Mouse (Mus musculus): Measurements from ENCODE around the gene Usp20. TPM values are rescaled to one million over a fixed set of nuclear protein-coding genes. Genes with fewer than 3 reads are reported as not detected.
"Not testable (repeated sequence)": the region's sequence is repeated elsewhere in the genome, so short reads cannot be mapped to it uniquely, and the experiment has no call there.

Gene Usp20
- 11.5 and 12.9 TPM in 2 replicates for polyA plus RNA-seq (2014; fragmentation: Nextera tagmentation; extraction: Ambion mirVana)

DNA sequence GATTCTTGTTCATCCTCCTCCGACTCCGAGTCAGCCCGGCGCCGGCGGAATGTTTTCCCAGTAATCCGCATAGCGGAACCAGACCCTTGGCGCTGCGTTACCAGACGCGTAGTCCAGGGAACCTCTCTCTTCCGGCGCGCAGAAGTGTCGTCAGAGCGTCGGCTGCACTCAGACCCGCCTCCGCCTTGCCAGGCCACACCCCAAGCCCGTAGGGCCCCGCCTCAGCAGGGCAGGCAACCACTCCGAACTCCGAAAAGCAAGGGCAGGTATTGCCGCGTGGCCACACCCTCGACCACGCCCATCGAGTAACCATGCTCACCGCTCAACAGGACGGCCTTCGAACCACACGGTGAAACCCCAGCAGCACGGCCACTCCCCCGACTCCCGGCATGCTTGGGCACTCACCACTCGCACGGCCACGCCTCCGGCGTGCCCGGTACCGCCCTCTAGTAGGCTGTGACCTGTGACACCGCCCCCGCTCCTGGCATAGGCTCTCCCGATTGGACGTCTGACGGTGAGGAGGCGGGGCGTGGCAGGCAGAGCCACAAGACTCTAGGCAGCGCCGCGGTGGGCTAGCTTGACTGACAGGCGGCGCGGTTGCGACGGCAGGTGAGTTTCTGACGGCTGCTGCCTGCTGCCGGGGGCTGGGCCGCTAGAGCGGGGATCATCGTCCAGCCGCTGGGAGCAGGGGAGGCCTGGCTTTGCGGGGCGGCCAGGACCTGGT lies at the start of gene Usp20, which contains the start of gene BC005624:
Gene Usp20, plus strand, starts transcription at position 490 of the 724 bp plus-strand sequence.
Gene BC005624, minus strand, starts transcription at position 412 of the 724 bp plus-strand sequence.
- Histone ChIP-seq H3K4me3 (ENCODE audit: low read depth, low read length) (peak within 1 kb of the TSS; percentile 95), H3K4me2 (peak within 1 kb of the TSS; percentile 93), H3K36me3 (ENCODE audit: control insufficient read depth, insufficient read depth, low read length) (peaks cover 10% of the 10 kb centered on the region; the same call in 1 of the 2 replicates), H3K9me3 (ENCODE audit: control insufficient read depth, low read length) (no peaks in the 10 kb centered on the region), H3K4me1 (replicated peaks; ENCODE audit: control insufficient read depth, insufficient read depth, low read length) (peaks cover 18% of the 10 kb centered on the region), H3K27ac (ENCODE audit: low read depth, low read length) (peak within 1 kb of the TSS; percentile 46), H3K9ac (ENCODE audit: low read depth, low read length) (peak within 1 kb of the TSS; percentile 78), H3K27me3 (replicated peaks; ENCODE audit: control insufficient read depth, insufficient read depth, low read length) (no peaks in the 10 kb centered on the region)
- under 1% methylated on average over 62 of the region's 66 CpGs for WGBS
- DNase-seq (ENCODE audit: low spot score) (peak; percentile 99), ATAC-seq (replicated peaks; ENCODE audit: low FRiP score) (peak; percentile 96)

DNA sequence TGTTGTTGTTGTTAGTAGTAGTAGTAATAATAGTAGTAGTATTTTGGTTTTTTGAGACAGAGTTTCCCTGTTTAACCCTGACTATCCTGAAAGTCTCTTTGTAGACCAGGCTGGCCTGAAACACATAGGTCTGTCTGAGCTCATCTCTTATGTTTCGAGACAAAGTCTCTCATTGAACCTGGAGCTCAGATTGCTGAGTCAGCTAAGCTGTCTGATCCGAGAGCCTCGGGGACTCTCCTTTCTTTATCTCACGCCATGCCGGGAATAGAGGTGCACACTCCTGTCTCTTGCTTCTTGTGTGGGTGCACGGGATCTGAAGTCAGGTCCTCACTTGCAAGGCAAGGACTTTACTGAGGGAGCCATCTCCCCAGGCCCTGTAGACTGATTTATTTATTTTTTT lies 49.0 kb upstream of the Usp20 start:
- H3K4me3 ChIP-seq (ENCODE audit: low read depth, low read length), result no peak overlapping the region
- no peaks in the 10 kb centered on the region for H3K36me3 ChIP-seq (ENCODE audit: control insufficient read depth, insufficient read depth, low read length)
- no peak for DNase-seq (ENCODE audit: low spot score)
- H3K27me3 ChIP-seq (replicated peaks; ENCODE audit: control insufficient read depth, insufficient read depth, low read length), result no peaks in the 10 kb centered on the region
- no peaks in the 10 kb centered on the region for H3K9me3 ChIP-seq (ENCODE audit: control insufficient read depth, low read length)
- no peak overlapping the region for H3K9ac ChIP-seq (ENCODE audit: low read depth, low read length)
- 76% methylated on average over 6 of the region's 6 CpGs for WGBS
- no peak for ATAC-seq (replicated peaks; ENCODE audit: low FRiP score)
- H3K4me1 ChIP-seq (replicated peaks; ENCODE audit: control insufficient read depth, insufficient read depth, low read length), result peaks cover 11% of the 10 kb centered on the region
- no peak overlapping the region for H3K4me2 ChIP-seq
- H3K27ac ChIP-seq (ENCODE audit: low read depth, low read length), result no peak overlapping the region

DNA sequence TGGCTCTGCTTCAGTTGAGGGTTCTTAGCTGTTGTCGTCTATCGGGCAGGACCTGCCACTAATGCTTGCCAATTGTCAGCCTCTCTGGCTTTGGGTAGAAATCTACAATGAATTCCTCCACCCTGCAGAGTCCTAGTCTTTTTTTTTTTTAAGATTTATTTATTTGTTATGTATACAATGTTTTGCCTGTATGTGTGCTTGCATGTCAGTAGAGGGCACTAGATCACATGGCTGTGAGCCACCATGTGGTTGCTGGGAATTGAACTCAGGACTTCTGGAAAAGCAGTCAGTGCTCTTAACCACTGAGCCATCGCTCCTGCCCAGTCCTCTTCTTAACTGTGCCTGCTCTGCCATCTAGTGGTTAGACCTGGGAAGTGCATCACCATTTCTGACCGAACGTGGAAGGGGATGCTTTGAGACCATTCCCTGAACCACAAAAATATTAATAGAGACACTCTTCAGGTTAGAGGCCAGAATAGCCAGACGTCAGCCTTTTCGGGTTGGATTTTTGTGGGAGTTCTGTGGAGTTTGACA lies 48.1 kb upstream of the Usp20 start:
- Histone ChIP-seq H3K9ac (ENCODE audit: low read depth, low read length) (no peak overlapping the region), H3K27ac (ENCODE audit: low read depth, low read length) (no peak overlapping the region), H3K36me3 (ENCODE audit: control insufficient read depth, insufficient read depth, low read length) (no peaks in the 10 kb centered on the region), H3K9me3 (ENCODE audit: control insufficient read depth, low read length) (no peaks in the 10 kb centered on the region), H3K27me3 (replicated peaks; ENCODE audit: control insufficient read depth, insufficient read depth, low read length) (no peaks in the 10 kb centered on the region), H3K4me1 (replicated peaks; ENCODE audit: control insufficient read depth, insufficient read depth, low read length) (peaks cover 7% of the 10 kb centered on the region), H3K4me2 (no peak overlapping the region), H3K4me3 (ENCODE audit: low read depth, low read length) (no peak overlapping the region)
- ATAC-seq (replicated peaks; ENCODE audit: low FRiP score) (no peak), DNase-seq (ENCODE audit: low spot score) (no peak)
- 18% methylated on average over 7 of the region's 7 CpGs for WGBS

DNA sequence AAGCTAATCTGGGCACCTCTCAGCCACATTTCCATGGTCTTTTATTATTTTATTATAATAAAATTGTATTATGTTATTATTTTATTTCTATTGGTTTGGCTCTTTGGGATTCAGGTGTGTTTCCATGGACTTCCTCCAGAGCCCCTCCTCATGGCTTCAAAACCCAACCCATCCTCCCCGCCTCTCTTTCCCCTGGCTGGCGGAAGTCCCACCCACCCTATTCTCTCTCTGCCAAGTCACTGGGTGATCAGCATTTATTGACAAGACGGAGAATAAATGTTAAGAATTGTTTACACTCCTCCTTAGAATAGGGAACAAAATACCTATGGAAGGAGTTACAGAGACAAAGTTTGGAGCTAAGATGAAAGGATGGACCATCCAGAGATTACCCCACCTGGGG lies 45.3 kb upstream of the Usp20 start:
- DNase-seq (ENCODE audit: low spot score) (no peak), ATAC-seq (replicated peaks; ENCODE audit: low FRiP score) (no peak)
- Histone ChIP-seq H3K4me3 (ENCODE audit: low read depth, low read length) (no peak overlapping the region), H3K9ac (ENCODE audit: low read depth, low read length) (no peak overlapping the region), H3K27ac (ENCODE audit: low read depth, low read length) (no peak overlapping the region), H3K36me3 (ENCODE audit: control insufficient read depth, insufficient read depth, low read length) (no peaks in the 10 kb centered on the region), H3K4me2 (no peak overlapping the region), H3K9me3 (ENCODE audit: control insufficient read depth, low read length) (no peaks in the 10 kb centered on the region), H3K4me1 (replicated peaks; ENCODE audit: control insufficient read depth, insufficient read depth, low read length) (no peaks in the 10 kb centered on the region), H3K27me3 (replicated peaks; ENCODE audit: control insufficient read depth, insufficient read depth, low read length) (no peaks in the 10 kb centered on the region)
- WGBS, result 78% methylated on average over 3 of the region's 3 CpGs

DNA sequence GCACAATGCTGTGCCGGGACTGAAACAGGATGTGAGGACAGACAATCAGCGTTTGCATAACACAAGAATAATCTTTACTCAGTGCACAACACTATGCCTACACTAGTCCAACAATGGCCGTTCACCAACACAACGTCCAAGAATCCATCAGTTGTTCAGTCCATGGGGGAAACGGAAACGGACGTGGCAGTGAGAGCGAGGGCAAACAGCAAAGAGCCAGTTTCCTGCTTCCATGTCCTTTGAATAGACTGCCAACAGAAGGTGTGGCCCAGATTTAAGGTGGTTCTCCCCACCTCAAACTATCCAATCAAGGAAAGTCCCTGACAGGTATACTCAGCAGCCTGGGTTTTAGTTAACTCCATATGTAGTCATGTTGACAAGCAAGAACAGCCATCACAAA lies 44.3 kb upstream of the Usp20 start:
- Histone ChIP-seq H3K27ac (ENCODE audit: low read depth, low read length) (no peak overlapping the region), H3K4me2 (no peak overlapping the region), H3K4me1 (replicated peaks; ENCODE audit: control insufficient read depth, insufficient read depth, low read length) (no peaks in the 10 kb centered on the region), H3K9ac (ENCODE audit: low read depth, low read length) (no peak overlapping the region), H3K4me3 (ENCODE audit: low read depth, low read length) (no peak overlapping the region), H3K27me3 (replicated peaks; ENCODE audit: control insufficient read depth, insufficient read depth, low read length) (no peaks in the 10 kb centered on the region), H3K9me3 (ENCODE audit: control insufficient read depth, low read length) (no peaks in the 10 kb centered on the region), H3K36me3 (ENCODE audit: control insufficient read depth, insufficient read depth, low read length) (no peaks in the 10 kb centered on the region)
- no peak for ATAC-seq (replicated peaks; ENCODE audit: low FRiP score)
- 81% methylated on average over 8 of the region's 8 CpGs for WGBS
- DNase-seq (ENCODE audit: low spot score), result no peak

DNA sequence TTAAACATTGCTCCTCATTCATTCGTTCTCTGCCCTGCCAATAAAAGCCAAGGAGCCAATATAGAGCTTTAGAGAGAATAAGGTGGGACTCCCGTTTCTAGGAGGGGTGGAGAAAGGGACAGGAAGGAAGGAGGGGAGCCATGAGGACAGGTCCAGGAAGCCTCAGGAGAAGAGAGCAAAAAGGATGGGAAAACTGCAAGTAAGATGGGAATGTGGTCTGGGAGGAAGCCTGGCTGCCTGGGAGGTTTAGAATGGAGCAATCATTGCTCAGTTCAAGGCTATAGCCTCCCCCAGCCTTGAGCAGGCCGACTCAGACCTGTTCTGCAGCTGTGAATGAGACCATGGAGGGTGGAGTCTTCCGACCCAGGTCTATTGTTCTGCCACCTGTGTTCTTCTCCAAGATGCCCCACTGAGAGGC lies 43.5 kb upstream of the Usp20 start:
- Histone ChIP-seq H3K4me3 (ENCODE audit: low read depth, low read length) (no peak overlapping the region), H3K36me3 (ENCODE audit: control insufficient read depth, insufficient read depth, low read length) (no peaks in the 10 kb centered on the region), H3K4me1 (replicated peaks; ENCODE audit: control insufficient read depth, insufficient read depth, low read length) (no peaks in the 10 kb centered on the region), H3K27me3 (replicated peaks; ENCODE audit: control insufficient read depth, insufficient read depth, low read length) (no peaks in the 10 kb centered on the region), H3K9me3 (ENCODE audit: control insufficient read depth, low read length) (no peaks in the 10 kb centered on the region), H3K9ac (ENCODE audit: low read depth, low read length) (no peak overlapping the region), H3K27ac (ENCODE audit: low read depth, low read length) (no peak overlapping the region), H3K4me2 (no peak overlapping the region)
- ATAC-seq (replicated peaks; ENCODE audit: low FRiP score), result no peak
- DNase-seq (ENCODE audit: low spot score), result no peak
- 48% methylated on average over 4 of the region's 4 CpGs for WGBS

DNA sequence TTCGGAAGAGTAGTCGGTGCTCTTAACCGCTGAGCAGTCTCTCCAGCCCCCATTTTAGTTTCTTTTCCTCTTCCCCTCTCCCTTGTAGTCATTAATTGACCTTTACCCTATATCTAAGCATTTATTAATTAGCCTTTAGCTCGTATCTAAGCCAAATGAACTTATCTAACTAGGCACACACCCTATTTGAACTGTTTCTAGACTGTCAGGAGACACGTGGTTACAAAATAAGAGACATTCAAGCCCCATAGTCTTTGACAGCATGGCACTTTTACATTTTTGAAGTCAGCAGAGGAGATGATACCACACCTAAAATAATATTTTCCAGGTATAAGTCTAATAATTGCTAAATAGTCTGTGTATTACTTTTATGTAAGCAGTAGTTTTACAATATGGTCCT lies 40.5 kb upstream of the Usp20 start:
- Histone ChIP-seq H3K27me3 (replicated peaks; ENCODE audit: control insufficient read depth, insufficient read depth, low read length) (no peaks in the 10 kb centered on the region), H3K9me3 (ENCODE audit: control insufficient read depth, low read length) (no peaks in the 10 kb centered on the region), H3K9ac (ENCODE audit: low read depth, low read length) (no peak overlapping the region), H3K27ac (ENCODE audit: low read depth, low read length) (no peak overlapping the region), H3K4me2 (no peak overlapping the region), H3K4me1 (replicated peaks; ENCODE audit: control insufficient read depth, insufficient read depth, low read length) (no peaks in the 10 kb centered on the region), H3K36me3 (ENCODE audit: control insufficient read depth, insufficient read depth, low read length) (no peaks in the 10 kb centered on the region), H3K4me3 (ENCODE audit: low read depth, low read length) (no peak overlapping the region)
- ATAC-seq (replicated peaks; ENCODE audit: low FRiP score) (no peak), DNase-seq (ENCODE audit: low spot score) (no peak)
- 77% methylated on average over 5 of the region's 5 CpGs for WGBS

DNA sequence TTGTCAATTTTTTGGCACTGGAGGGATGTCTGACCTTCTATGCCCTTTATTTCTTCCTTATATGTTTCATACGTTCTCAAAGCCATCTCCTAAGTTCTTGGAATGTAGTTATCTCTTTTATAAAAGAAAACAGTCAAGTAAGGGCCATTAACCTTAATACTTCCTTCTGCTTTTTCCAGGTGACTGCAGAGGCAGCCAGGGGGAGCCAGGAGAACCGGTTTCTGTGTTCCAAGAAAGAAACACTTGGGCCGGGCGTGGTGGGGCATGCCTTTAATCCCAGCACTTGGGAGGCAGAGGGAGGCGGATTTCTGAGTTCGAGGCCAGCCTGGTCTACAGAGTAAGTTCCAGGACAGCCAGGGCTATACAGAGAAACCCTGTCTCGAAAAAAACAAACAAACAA lies 40.0 kb upstream of the Usp20 start:
- 46% methylated on average over 7 of the region's 7 CpGs for WGBS
- H3K9ac ChIP-seq (ENCODE audit: low read depth, low read length); H3K9me3 ChIP-seq (ENCODE audit: control insufficient read depth, low read length); ATAC-seq (replicated peaks; ENCODE audit: low FRiP score); H3K27ac ChIP-seq (ENCODE audit: low read depth, low read length); H3K27me3 ChIP-seq (replicated peaks; ENCODE audit: control insufficient read depth, insufficient read depth, low read length); H3K36me3 ChIP-seq (ENCODE audit: control insufficient read depth, insufficient read depth, low read length); H3K4me1 ChIP-seq (replicated peaks; ENCODE audit: control insufficient read depth, insufficient read depth, low read length); DNase-seq (ENCODE audit: low spot score): not testable (repeated sequence)
- H3K4me2 ChIP-seq, result peak overlapping the region; percentile 63
- H3K4me3 ChIP-seq (ENCODE audit: low read depth, low read length), result peak overlapping the region; percentile 49; the same call in 1 of the 2 replicates

DNA sequence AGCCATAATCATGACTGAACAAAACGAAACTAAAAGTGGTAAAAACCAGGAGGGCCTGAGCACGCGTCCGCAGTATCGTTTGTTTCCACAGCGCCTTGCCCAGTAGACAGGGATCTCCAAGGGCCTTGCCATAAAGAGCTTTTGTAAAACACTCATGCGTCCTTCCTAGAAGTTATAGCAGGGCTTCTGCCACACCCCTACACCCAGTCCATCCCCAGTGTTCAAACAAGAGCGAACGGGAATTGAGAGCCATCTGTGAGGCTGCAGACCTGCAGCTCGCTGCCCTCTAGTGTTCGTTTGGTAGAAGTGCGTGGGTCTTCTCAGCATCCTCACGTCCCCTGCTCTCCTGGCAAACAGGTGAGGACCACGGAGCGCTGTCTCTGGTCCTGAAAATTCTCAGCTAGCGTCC lies 39.5 kb upstream of the Usp20 start:
- no peak overlapping the region for H3K27ac ChIP-seq (ENCODE audit: low read depth, low read length)
- no peak overlapping the region; the same call in 1 of the 2 replicates for H3K9ac ChIP-seq (ENCODE audit: low read depth, low read length)
- ATAC-seq (replicated peaks; ENCODE audit: low FRiP score), result peak; percentile 73

More for the DNA sequence above, 39.5 kb upstream of the Usp20 start:
- Histone ChIP-seq H3K36me3 (ENCODE audit: control insufficient read depth, insufficient read depth, low read length) (no peaks in the 10 kb centered on the region), H3K4me3 (ENCODE audit: low read depth, low read length) (peak overlapping the region; percentile 49), H3K9me3 (ENCODE audit: control insufficient read depth, low read length) (no peaks in the 10 kb centered on the region), H3K4me2 (peak overlapping the region; percentile 63), H3K27me3 (replicated peaks; ENCODE audit: control insufficient read depth, insufficient read depth, low read length) (no peaks in the 10 kb centered on the region), H3K4me1 (replicated peaks; ENCODE audit: control insufficient read depth, insufficient read depth, low read length) (no peaks in the 10 kb centered on the region)
- 25% methylated on average over 16 of the region's 16 CpGs for WGBS
- peak; percentile 65 for DNase-seq (ENCODE audit: low spot score)
